Mouse (Mus musculus): ENCODE results near the gene Hnf1a.
A peak's percentile ranks its signal among the peaks of the same experiment; 100 is the strongest.

The Hnf1a gene

DNA sequence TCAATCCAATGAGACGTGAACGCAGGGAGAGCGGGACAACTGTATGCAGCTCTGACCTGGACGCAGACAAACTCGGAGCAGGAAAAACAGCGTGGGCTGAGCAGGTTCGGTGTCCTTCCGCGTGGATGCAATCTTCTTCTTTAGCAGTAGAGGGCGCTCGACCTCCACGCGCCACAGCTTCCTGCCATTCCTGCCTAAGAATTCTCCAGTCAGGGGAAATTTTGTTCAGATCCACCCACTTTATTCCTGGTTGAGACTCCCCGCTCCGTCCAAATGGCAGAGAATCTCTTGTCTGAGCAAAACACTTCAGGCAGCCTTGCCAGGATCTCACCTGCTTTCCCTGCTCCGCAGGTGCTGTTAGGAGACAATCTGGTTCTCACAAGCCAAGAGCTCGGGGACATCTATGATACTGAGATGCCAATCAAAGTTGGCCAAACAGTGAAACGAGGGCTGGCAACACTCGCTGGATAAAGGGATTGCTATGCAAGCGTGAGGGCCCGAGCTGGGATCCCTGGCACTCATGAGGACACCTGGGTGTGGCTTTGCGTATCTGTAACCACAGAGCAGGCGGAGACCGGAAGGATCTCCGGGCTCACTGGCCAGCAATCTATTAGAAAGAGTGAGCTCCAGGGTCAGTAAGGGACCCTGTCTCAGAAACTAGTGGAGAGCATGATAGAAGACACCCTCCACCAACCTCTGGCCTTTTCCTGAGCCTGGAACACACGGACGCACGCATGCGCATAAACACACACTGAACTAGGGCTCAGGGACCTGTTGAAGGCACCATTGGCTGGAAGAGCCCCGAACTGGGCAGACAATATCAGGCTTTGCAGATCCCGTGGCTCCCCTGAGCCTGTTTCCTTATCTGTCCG lies 8.6 kb upstream of the Hnf1a start:
- DNase-seq (ENCODE audit: low spot score in 2 of 2), result peak; percentile 47 to 63

GRCm38 (mm10) chr5:114978888-114979249 lies 8.0 kb upstream of the Hnf1a start:
- DNase-seq (ENCODE audit: low spot score in 2 of 2), result no peak

DNA sequence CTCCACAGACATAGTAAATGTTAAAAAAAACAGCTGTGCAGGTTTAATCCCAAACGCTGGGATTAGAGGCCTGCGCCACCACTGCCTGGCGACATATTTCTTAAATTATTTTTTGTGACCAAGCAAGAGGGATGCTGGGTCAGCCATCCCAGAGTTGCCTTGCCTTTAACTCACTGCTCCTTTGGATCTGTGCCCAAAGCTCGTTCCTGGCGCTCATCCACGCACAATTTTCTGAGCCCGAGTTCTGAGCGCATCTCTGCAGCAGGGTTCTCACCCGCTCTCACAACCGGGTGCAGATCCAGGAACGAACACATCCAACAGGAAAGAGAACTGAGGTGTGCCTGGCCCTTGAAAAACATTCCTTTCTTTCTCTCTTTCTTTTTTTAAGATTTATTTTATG lies 7.6 kb upstream of the Hnf1a start:
- DNase-seq (ENCODE audit: low spot score in 2 of 2), result no peak

GRCm38 (mm10) chr5:114976935-114977334 lies 6.0 kb upstream of the Hnf1a start:
- DNase-seq (ENCODE audit: low spot score in 2 of 2), result no peak

DNA sequence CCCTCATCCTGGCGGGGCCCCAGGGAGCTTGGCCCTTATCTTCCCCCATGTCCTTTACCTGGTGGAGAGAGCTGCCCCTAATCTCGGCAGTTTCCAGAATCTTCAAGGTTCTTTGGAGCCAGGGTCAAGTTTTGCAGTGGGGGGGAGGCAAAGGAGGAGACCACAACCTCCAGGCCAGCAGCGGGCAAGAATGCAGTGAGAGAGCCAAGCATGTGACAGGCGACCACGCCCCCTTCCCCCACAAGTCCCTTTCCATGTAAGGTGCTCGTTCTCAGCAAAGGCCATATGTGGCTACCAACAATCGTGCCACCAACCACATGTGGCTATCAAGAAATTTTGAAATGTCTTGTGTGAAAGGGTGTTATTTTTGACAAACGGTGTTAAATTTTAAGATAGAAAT lies 2.2 kb upstream of the Hnf1a start:
- DNase-seq (ENCODE audit: low spot score in 2 of 2), result no peak

DNA sequence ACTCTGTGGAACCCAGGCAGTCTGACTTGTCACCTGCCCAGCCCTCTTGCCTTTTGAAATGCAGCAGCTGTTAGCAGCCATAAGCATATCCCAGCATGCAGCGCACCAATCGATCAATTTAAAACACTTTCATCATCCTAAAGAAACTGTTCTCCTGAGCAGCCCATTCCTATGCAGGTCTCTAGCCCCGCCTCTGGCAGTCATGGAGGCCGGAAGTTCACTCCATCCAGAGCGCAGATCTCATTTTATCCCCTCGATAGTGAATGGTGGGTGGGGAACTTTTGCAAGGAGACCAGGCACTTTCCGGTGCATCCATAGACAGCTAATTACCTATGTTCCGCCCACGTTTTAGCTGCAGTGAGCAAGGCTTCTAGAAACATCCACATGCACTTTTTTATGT lies 1.3 kb upstream of the Hnf1a start:
- no peak for DNase-seq (ENCODE audit: low spot score in 2 of 2)

GRCm38 (mm10) chr5:114969609-114970215 lies 1.2 kb downstream of the Hnf1a start:
- no peak for DNase-seq (ENCODE audit: low spot score in 2 of 2)

GRCm38 (mm10) chr5:114969064-114969463 lies 1.8 kb downstream of the Hnf1a start:
- DNase-seq (ENCODE audit: low spot score in 2 of 2), result no peak

DNA sequence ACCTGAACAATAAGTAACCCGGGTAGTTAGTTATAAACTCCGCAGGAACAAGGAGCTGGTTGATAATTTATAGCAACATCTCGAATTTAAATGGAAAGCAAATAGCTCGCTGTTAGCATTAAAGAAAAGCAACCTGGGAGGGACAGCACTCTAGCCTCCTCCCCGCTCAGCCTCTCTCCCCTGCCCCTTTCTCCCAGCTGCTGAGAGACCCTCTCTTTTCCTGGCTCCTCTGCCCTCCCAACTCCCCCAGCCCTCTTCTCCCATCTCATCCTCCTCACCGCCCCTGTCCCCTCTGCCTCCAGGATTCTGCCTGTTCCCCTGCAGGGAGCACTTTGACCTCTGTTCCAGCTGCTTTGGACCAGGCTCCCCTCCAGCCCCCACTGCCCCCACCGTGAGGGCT lies 2.2 kb downstream of the Hnf1a start:
- no peak for DNase-seq (ENCODE audit: low spot score in 2 of 2)

DNA sequence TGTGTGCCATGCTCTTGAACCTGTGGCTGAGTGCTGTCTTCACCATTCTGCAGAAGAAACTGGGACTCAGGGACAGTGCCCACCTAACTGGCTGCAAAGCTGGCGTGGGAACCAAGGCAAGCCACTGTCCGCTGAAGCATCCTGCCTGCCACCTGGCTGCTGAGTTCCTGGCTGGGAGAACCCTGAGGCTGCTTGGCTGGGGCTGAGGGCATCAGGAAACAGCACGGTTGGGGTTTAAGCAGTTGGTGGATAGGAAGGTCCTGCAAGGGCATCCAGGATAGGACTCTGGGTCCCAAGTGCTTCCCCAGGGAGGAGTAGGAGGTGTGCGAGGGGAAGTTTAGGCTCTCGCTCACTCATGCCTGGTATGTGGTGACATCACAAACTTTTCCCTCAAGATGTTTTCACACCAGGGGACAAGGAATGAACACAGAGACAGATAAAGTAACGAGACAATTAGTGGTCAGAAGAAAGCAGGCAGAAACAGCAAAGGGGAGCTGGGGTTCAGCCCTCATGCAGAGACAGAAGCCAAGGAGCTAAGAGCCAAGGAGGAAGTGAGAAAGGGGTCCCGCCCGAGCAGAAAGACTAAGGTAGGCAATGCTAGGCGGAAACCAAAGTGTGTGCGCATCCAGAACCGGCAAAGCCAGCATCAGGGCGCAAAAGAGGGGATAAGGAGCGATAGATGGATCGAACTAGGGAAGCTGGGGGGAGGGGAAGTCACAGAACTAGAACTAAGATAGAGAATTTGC lies 3.2 kb downstream of the Hnf1a start:
- no peak for DNase-seq (ENCODE audit: low spot score in 2 of 2)

- DNase-seq (ENCODE audit: low spot score in 2 of 2), result no peak
These were observed 5.7 kb downstream of the Hnf1a start for GRCm38 (mm10) chr5:114964967-114965898.

- no peak for DNase-seq (ENCODE audit: low spot score in 2 of 2)
These were observed 6.5 kb downstream of the Hnf1a start for GRCm38 (mm10) chr5:114964315-114964966.

GRCm38 (mm10) chr5:114961590-114962360 lies 9.1 kb downstream of the Hnf1a start:
- no peak for DNase-seq (ENCODE audit: low spot score in 2 of 2)

- DNase-seq (ENCODE audit: low spot score in 2 of 2), result no peak
These were observed 12.8 kb downstream of the Hnf1a start for GRCm38 (mm10) chr5:114958069-114958468.

DNA sequence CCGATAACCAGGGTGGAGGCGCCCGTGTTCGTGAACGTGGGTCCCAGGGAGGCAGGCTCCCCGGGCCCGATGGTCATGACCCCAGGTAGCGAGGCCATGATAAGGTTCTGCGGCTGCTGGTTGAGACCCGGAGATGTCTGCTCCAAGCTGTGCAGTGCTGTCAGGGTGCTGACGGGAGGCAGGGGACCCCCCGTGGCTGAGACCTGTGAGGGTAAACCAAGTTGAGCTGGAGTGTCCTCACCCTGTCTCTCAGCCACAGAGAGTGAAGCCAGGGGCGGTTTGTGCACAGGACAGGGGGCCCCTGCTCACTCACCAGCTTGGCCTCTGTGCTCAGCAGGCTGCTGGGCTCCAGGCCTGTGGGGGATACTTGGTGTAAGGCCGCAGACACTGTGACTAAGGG lies 17.6 kb downstream of the Hnf1a start:
- DNase-seq (ENCODE audit: low spot score in 2 of 2), result no peak

DNA sequence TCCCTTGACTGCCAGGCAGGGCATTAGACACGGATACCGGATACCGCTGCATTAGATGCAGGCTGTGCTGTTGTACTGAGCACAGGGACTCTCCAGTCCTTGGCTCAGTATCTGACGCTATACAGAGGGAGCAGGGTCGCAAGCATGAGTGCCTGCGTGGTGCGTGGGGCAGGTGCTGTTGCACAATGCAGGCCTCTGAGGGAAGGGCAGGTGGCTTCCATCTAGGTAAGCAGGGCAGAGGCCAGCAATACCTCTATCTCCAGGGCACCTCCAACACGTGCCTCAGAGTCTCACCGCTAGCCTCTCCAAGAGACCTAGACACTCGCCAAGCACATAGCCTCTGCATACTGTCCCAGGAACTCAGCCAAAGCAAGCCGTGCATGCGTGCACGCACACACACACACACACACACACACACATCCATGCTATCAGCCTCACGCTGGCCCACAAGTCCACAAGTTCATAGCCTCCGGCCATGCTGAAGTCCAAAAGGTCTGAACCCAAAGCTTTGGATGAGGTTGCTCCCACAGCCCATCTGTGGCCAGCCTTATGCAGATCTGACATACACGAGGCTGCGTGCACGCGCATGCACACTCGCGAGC lies 19.5 kb downstream of the Hnf1a start:
- no peak for DNase-seq (ENCODE audit: low spot score in 2 of 2)

- DNase-seq (ENCODE audit: low spot score in 2 of 2), result no peak
These were observed 20.2 kb downstream of the Hnf1a start for GRCm38 (mm10) chr5:114950669-114951068.

DNA sequence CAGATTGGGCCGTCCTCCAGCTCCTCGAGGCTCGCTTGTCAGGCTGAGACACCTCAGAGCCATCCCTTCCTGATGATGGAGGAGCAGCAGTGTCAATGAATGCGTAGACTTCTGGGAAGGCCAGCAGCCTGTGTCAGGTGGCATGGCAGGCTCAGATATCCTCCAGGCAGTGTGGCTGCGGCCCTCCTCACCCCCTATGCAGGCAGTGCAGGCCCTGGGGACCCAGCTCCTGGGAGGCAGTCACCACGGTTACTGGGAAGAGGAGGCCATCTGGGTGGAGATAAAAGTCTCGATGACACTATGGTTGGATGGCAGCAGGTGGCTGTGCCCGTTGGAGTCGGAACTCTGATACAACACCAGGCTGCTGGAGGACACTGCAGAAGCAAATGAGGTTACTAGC lies 21.1 kb downstream of the Hnf1a start:
- DNase-seq (ENCODE audit: low spot score in 2 of 2), result no peak

- DNase-seq (ENCODE audit: low spot score in 2 of 2), result no peak
These were observed 21.6 kb downstream of the Hnf1a start for GRCm38 (mm10) chr5:114949316-114949715.

- no peak for DNase-seq (ENCODE audit: low spot score in 2 of 2)
These were observed 22.0 kb downstream of the Hnf1a start for GRCm38 (mm10) chr5:114948891-114949290.
